Mouse (Mus musculus) left cerebral cortex, postnatal 14 days (tissue): ENCODE results near the gene Nnat. TPM values are rescaled to one million over a fixed set of nuclear protein-coding genes. Genes with fewer than 3 reads are reported as not detected.

ENCODE experiments used
- DNase-seq, 2 experiments: peaks; one replicate each; pipeline ENCODE4 v3.0.0; 2021 to 2022; ENCODE audit warnings: low spot score in 2 of 2, mixed read lengths in 1 of 2
- intact Hi-C: fragments of 180-260 bp; cut with DNase I; formaldehyde crosslinking; loops from one replicate; pipeline ENCODE4 v1.15.1; 2025
- total RNA-seq, 2 experiments: library from RNA; stranded (reverse); gene quantifications; 2 replicates each; pipeline ENCODE4 v1.2.3; 2021

Gene Nnat
- total RNA-seq, 2 experiments from 2014 or later: 283 to 425 TPM

DNA sequence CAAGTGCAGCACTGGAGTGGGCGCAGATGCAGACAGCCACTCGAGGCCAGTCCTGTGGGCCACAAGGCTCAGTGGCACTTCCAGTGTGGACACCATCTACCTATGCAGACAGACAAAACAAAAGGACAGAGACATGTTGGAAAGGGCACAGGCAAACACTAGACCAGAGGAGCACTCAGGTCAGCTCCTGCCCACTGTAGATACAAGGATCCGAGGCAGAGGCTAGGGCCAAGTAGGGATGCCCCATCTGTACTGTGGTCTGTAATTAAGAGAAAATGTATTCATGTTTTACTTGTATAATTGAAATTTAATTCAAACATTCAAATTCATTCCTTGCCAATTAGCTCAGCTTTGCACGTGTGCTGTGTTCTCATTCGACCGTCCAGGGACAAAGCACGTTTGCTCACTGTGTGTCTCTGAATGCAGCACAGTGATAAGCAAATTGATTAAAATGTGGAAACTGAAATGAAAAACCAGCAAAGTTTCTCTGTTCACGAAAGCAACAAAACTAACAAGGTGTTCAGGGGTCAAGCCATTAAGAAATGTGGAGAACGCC is 15.5 kb upstream of the Nnat start:
- no peak for DNase-seq
- intact Hi-C loops: no loop called here

DNA sequence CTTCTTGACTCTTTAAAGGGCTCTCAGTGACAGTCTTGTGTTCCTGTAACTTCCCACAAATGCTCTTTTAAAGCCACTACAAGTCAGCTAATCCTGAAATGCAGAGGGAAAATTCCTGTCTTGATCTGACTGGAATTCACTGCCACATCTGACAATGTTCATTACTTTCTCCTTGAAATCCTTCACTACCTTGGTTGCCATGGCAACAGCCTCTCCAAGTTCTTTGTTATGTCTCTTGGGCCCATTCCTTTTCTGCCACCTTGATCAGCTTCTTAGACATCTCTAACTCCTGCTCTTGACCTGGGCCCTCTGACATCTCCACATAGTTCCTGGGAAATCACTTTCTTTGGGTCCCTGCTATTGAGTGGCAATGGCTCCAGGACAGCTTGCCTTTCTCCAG is 13.2 kb upstream of the Nnat start:
- no peak for DNase-seq
- intact Hi-C loops: no loop called here

DNA sequence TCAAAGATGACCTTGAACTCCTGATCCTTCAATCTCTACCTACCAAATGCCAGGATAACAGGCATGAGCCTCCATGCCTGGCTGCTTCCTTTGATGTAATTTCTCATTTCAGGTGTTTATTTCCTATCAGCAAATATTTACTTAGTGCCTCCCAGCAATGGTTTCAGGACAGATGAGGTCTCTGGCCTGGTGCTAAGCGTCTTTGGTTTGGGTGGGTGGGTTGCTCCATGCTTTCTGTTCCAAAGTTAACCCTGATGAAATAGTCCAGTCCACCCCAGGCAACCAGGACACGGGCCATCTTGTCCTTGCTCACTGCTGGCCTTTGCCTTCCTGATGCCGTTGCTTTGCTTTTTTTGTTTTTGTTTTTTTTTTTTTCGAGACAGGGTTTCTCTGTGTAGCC is 9.6 kb upstream of the Nnat start:
- DNase-seq: no peak
- intact Hi-C loops: no loop called here

DNA sequence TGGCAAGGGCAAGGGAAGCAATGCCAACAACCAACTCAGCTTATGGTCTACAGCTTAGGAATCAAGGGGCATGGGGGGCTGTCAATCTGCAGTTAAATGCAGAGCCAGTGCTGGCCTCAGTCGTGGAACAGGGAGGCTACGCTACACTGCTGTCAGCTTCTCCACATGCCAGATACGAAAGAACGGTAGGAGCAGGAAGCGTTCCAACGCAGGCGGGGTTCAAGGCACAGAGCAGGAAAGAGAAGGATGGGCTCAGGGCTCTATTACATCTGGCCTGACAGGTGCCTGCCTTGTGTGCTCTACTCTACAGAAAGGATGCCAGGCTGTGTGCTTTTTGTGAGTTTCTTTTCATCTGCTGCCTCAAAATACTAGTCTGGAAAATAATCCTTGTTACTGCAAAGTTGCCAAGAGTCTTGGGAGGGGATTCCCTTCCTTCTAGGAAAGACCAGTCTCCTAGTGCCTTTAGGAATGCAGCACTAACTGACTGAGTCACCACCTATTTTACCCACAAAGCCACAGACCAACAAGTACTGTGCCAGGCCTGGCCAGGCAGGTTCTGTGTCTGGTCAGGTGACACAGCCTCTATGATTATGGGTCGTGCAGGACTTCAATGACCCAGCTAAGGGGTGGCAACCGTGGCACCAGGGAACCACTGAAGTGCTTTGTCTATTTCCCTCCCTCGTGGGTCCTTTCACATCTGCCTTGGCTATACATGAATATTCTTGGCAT is 7.6 kb upstream of the Nnat start:
- no peak for DNase-seq
- intact Hi-C loops: no loop called here

DNA sequence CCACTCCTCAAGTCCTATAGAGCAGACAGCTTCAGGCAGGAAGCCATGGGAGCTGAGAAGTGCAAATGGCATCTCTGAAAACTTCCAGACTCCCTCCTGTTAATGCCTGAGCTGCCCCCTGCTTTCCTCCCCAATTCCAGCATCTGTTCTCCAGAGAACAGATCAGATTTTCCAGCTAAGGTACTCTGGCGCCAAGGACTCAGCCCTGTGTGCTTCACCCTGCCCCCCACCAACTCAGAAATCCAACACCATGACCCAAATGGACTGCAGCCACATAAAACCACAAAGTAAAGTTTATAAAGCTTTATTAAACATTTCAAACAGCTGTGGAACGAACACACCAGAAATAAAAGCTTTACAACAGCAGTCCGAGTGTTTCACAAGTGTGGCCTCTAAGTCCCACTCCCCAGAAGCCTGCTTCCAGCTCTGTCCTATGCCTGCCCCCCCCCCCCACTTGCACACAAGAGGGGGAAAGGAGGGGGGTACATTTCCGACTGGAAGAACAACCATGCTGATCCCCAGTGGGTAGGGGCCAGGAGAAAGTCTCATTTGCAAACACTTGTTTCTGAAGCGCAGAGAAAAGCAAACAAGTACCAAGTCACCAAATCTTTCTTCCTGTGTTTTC is 3.7 kb upstream of the Nnat start:
- intact Hi-C loops: no loop called here
- no peak for DNase-seq

DNA sequence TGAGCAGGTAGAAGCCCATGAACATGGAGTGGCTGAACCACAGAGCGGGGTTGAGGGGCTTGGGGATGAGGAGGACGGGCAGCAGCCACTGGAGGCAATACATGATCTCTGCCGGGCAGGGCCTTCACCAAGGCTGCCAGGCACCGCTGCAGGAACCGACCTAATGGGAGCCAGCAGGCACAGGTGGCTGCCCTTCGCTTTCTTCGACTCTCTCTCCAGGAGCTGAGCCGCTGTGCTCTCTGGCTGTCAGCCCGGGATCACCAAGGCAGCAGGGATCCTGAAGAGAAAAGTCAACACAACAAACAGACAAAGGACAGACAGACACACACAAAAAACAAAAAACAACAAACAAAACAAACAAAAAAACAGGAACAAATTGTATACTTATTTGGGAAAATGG is 1.8 kb upstream of the Nnat start:
- no peak for DNase-seq
- intact Hi-C loops: no loop called here

DNA sequence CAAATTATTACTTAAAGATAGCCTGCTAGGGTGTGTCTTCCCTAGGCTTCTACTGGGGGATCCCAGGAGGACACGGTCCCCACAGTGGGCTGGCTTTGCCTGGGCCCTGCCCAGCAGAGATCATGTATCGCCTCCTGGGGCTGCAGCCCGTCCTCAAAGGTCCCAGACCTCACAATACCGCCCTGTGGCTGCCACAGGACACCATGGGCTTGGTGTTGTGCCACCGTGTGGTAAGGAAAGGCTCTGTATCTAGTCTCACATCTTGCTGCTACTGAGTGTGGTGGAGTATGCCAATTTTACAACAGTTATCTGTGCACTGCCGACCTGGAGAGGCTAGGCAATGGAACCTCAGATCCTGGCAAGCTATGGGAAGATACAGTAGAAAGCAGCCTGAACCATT is 1.4 kb upstream of the Nnat start:
- no peak for DNase-seq
- intact Hi-C loops: no loop called here

DNA sequence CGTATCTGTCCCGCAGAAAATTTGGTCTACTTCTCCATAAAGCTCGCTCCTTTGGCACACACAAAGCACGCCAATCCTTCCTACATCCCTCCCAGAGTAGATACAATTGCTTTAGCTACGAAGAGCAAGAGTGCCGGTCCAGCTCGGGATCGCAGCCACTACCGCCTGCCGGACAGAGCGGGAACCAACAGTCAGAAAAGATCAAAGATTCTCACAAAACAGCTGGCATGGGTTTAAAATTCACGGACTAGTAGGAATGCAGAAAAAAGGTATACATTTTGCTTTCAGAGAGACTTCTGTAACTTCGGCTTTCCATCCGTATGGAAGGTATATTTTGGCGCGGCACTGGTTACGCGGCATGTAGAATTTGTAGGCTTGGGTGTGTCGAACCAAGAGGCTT is 438 bp upstream of the Nnat start:
- no peak for DNase-seq
- intact Hi-C loops: no loop called here

DNA sequence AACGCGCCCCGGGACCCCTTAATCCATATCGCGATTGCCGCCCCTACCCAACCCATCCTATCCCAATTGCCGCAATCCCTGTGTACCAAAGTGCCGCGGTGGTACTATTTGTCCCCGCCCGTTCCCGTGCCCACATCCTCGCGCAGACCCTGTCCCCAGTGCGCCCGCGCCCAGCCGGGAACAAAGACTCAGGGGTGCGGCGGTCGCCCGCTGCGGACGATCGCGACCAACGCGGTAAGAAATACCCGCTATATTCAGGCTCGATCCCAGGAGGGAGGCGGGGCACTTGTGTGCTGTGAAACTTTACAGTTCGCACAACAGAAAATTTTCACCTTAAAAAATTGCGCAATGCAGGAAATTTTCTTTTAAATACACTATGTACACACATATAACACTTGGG is 424 bp downstream of the Nnat start:
- DNase-seq: no peak
- intact Hi-C loops: no loop called here

DNA sequence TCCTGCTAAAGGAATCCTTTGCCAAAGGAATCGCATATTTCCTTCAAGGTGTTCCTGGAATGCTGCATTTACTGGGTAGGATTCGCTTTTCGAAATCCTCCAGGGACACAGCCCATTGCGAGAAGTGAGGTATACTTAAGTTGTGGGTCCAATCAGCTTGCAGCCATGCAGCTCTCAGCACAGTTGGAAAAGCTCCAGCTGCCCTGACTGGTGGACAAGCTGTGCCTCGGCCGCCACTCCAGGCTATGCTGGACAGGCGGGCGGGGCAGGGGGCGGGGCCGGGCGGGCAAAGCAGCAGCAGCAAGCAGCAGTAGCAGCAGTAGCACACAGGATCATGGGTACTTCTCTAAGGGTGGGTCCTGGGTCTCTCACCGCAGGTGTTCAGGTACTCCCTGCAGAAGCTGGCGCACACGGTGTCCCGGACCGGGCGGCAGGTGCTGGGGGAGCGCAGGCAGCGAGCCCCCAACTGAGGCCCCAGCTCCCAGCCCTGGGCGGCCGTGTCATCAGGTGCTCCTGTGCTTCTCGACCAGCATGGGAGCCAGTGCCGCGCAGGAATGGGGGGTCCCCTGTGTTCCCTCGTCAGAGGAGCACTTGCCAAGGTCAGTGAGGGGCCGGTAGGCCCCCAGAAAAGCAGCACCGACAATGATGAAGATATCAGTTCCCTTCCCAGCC is 1.4 kb downstream of the Nnat start:
- intact Hi-C loops: no loop called here
- DNase-seq: peak; percentile 77 to 82

DNA sequence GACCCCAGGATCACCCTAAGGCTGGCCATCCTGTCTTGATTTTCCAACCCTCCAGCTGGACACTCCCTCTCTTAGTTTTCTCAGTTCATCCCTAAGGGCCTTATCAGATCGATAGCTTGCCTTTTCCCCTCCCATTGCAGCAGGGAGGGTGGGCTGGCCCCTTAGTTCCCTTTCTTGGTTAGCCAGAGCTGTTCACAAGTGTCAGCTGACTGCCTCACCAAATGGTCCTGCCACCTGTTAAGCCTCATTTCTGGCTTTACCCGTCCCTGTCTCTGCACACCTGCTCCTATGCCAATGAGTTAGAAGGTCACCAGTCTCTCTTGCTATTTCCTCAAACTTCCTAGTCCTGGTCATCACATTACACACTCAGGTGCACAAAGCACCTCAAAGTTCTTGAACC is 3.2 kb downstream of the Nnat start:
- intact Hi-C loops: no loop called here
- DNase-seq: no peak

DNA sequence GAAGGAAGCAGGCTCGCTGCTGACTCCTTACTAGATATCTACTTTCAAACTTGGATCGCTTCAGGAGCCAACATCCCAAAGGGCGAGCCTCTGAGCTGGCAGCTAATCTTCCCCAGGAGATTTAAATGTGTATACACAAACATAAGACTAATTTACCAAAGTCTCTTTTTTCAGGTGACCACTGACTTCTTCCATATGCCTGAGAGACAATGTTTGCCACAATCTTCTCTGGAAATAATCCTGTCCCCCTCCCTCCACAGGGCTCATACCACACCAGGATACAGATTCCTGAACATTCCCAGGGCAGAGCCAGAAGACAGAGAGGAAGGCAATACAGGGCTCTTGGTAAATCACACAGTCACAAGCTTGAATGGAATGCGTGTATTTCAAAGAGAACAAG is 4.8 kb downstream of the Nnat start:
- no peak for DNase-seq
- intact Hi-C loops: loop anchor here (5.0 kb wide), 1 partner anchor 92 kb away; no protein-coding TSS in a partner anchor

DNA sequence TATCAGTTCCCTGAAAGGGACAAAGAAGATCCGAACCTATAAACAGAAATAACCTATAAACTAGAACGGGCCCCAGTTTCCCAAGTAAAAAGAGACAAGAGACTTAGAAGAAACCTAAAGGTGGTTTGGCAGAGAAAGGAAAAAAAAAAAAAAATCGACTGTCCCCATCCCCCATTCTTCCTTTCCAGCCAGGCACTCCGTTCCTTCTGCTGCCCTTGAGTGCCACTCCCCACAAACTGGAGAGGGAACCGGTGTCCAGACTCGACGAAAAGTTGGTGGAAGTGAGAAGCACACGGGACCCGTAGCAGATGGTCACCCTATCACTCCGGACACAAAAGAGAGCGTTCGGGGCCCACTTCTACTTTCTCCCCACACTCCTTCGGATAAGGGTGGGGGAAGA is 5.6 kb downstream of the Nnat start:
- intact Hi-C loops: loop anchor here (5.0 kb wide), 1 partner anchor 93 kb away; no protein-coding TSS in a partner anchor
- no peak for DNase-seq

DNA sequence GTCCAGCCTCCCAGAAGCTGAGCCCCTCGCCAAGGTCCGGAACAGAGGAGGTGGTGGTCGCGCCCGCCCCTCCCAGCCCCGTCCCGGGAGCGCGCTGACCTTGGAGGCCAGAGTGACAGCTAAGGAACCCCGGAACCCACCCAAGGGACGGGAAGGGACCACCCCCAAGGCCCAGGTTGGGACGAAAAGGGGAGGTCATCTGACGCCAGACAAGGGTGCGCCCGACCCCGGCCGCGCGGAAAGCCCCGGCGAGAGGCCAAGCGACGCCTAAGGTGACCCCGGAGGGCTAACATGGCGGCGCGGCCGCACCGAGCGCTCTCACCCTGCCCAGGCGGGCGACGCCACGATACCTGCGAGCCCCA is 6.0 kb downstream of the Nnat start:
- no peak for DNase-seq
- intact Hi-C loops: loop anchor here (5.0 kb wide), 1 partner anchor 94 kb away; no protein-coding TSS in a partner anchor

DNA sequence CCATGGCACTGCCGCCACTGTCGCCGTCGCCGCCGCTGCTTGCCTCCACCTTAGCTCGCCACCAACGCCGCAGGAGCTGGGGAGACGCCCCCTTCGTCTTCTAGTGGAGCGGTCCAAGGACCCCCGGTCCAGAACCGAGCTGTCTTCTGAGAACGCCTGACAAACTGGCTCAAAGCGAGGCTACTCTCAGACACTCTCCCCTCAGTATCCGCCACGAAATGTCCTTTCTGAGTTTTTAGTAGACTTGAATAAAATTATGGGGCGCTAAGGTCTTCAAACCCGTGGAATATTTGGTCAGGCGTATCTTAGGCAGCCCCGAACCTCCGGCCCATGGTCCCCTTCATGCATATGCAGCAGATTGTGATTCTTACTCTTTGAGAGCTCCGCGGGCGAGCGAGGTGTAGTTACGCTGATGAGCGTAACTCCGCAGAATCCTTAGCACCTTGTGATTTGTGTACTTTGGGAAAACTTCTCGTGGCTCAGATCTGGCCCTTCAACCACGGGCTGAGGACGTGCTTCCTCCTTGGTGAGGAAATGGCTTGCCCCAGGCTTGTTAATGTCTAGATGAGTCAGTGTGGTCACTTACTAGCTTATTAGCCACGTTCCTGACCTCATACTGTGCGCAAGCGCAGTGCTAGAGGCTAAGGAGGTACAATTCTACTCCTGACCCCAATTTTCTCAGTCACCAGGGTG is 6.5 kb downstream of the Nnat start:
- peak; percentile 79 to 85 for DNase-seq
- intact Hi-C loops: loop anchor here (5.0 kb wide), 1 partner anchor 94 kb away; no protein-coding TSS in a partner anchor

DNA sequence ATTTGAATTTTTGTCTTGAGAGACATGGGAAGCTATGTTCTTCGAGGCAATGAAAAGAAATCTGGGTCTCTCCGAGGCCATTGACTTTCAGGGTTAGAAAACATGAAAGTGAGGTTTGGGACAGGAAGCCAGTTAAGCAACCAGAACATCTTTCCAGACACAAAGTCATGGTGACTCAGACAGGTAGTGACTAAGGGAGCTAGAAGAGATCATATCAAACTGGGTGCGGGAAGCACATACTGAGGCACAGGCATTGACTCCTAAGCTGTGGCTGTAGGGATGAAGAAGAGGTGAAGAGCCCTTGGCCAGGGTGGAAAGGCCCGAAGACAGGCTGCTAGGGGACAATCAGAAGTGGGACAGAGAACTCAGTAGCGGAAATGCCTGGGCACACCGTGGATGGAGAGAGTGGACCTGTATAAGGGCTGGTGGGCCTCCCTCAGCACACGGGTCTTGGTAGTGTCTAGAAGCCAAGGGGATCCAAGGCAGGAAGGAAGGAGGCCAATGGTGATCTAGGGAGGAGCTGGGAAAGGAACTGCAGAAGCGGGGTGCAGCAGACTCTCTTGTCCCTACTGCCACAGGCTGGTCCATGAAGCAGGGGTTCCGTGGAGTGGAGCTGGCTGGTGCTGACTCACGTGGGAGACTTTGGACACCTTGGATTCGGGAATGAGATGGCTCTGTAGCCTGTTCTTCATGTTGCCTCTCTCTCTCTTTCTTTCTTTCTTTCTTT is 7.5 kb downstream of the Nnat start:
- DNase-seq: no peak
- intact Hi-C loops: loop anchor here (5.0 kb wide), 1 partner anchor 95 kb away; no protein-coding TSS in a partner anchor

DNA sequence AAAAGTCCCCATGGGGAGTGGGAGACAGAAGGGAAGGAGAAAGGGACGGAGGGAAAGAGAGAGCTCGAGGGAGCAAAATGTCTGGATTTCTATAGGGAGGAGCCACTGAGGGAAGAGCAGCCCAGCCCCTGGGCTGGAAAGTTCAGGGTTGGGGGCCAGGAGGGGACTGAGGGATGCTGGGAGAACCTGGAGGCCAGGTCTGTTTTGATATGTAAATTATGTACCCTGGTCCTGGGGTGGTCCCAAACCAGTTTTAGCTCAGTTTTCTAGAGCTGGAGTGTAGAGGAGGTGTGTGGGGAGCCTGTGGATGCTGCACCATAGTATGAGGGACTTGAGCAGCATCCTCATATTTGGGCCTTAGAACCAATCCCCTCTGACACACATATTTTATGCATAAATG is 9.0 kb downstream of the Nnat start:
- intact Hi-C loops: loop anchor here (5.0 kb wide), 1 partner anchor 97 kb away; no protein-coding TSS in a partner anchor
- DNase-seq: no peak

DNA sequence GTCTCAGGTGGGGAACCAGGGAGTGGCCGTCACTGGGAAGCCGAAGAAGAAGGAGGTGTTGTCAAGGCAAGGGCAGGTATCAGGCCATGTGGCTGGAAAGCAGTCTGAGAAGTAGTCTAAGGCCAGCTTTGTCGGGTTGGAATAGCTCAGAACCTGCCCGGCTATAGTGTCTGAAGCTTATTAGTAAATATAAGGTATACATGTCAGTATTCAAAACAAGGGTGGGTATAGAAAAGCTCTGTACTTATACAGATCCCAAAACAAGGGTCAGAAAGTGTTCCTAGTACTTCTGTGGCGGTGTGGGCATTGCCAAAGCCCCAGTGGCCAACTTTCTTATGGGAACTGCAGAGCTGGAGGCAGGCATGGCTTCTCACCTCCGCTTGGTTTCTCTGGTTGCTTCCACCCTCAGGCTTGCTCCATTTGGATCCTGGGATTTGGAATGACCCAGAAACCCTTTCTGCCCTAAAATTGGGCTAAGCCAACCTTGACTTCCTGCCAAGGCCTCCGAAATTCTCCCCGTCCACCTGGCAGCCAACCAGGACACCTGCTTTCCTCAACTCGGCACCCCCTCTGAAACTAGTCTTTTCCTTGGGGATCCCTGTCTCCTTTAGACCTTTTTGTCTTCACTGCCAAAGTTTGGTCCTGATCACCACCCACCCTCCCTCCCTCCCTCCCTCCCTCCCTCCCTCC is 10.1 kb downstream of the Nnat start:
- intact Hi-C loops: loop anchor here (2.0 to 5.0 kb wide), 3 partner anchors 98 to 278 kb away; no protein-coding TSS in a partner anchor
- no peak for DNase-seq
